Mouse (Mus musculus) embryo, embryonic 11.5 days (tissue): ENCODE results near the gene Itm2b.

ENCODE experiments used
- DNase-seq: peaks from one replicate; pipeline ENCODE4 v3.0.0-alpha.2; 2012; ENCODE audit warnings: low read depth, low spot score

The Itm2b gene

DNA sequence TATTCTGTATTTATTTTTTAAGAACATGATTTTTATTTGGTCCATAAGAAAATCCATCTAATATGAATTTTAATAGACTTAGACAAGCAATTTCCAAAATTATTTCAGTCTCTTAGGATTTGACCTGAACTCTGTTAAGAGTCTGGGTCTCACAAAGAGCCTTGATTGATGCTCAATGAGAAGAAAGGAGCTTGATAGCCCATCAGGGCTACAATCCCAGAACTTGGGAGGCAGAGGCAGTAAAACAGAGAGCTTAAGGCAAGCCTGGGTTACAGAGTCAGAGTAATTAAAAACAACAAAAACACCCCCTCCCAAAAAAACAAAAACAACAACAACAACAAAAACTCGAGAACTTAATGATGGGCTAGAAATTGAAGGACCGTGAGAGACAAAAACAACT, 61.1 kb downstream of the Itm2b start:
- no peak for DNase-seq

DNA sequence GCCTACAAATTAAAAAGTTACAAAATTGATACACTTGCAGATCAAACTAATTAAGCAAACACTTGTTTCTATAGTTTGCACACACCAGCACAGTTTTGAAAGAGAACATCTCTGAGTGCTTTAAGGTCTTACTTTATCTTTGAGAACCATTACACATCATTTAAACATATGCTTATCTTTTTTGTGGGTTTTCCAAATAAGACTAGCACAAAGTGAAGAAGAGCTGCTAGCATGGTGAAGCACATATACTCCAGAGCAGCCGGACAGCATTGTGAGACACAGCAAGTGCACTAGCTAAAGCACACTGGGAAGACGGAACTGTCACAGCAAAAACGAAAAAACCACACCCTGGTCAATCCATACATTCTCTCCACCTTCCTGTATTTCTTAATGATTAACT, 62.9 kb downstream of the Itm2b start:
- no peak for DNase-seq

DNA sequence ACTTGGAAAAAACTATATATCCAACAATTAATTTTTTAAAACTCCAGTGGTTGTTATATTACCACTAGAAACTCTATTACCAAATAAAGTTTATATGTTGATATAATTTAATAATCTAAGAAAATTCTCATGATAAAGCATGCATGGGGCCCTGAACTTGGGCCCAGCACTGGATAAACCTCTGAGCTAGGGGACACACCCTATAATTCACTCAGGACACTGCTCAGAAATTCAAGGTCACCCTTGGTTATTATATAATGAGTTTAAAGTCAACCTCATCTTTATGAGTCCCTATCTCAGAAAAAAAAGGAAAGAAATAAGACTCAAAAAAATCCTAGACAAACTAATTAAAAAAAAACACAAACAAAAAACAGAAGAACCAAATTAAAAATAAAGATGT, 68.2 kb downstream of the Itm2b start:
- DNase-seq = no peak

DNA sequence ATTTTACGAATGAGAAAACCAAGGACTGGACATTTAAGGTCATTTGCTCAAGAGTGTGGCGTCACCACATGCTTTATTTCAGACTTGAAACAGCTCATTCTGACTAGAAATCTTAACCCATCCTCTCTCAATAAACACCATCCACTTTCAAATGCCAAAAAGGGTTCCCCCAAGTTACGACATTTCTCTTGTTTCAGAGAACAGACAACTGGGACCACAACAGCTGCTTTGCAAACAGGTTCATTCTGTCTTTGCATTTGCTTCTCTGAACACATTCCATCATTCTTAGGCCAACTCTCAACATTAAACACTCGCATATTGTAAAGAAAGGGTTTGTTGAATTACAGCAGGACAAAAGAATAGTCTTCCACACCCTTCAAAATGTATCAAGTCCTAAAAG, 71.2 kb downstream of the Itm2b start:
- no peak for DNase-seq

DNA sequence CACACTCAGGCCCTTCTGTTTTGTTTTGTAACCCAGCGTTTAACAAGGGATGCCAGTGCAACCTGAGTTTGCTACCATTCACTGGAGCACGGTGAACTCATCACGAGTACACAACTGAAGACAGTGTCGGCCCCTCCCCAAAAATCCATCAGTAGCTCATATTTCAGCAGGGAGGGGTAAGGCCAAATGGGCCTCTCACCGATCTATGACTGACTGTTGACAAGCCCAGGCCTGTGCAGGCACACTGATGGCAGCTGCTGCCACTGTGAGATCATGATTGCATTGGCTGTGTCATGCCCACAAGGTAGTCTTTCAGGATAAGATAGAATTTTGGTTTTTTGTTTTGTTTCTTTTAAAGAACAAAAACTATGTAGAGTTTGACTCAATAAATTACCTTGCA, 71.7 kb downstream of the Itm2b start:
- no peak for DNase-seq

DNA sequence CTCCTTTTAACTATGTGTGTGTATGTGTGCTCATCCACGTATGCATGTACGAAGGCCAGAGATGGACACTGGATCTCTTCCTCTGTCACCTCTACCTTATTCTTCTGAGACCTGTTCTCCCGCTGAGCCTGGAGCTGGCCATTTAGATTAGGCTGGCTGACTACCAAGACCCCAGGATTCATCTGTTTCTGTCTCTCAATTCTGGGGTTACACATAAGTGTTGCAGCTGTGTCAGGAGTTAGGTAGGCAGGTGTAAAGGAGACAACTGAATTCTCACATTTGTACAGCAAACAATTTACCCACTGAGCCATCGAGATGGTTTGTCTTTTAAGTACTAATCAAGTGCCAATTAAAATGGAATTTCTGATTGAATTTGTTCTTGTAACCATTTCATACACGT, 72.2 kb downstream of the Itm2b start:
- DNase-seq = no peak
